Mouse (Mus musculus) forebrain, embryonic 14.5 days (tissue): Measurements from ENCODE around the gene Ergic3. TPM values are rescaled to one million over a fixed set of nuclear protein-coding genes. Genes with fewer than 3 reads are reported as not detected.
A peak's percentile ranks its signal among the peaks of the same experiment; 100 is the strongest.

ENCODE experiments used
- ATAC-seq: fragments of 200-750 bp; cut with Nextera tagmentation; 2 replicates; pipeline ENCODE4 v1.8.0; 2017; ENCODE audit warnings: mild to moderate bottlenecking, moderate library complexity
- DNase-seq: peaks from one replicate; pipeline ENCODE4 v3.0.0-alpha.2; 2015; ENCODE audit warnings: low spot score
- H3K27ac ChIP-seq: fragments of 300-500 bp; sonication (generic); 2 replicates; pipeline ENCODE4 v1.5.1; 2014; ENCODE audit warnings: low read depth, mild to moderate bottlenecking, control low read depth, low read length, moderate library complexity
- H3K27me3 ChIP-seq: fragments of 300-500 bp; sonication (generic); replicated peaks from 2 replicates; pipeline ENCODE4 v1.6.1; 2014; ENCODE audit warnings: low read length, control low read depth, mixed read lengths; ENCODE audit not compliant: control insufficient read depth, insufficient read depth
- H3K36me3 ChIP-seq: fragments of 300-500 bp; sonication (generic); 2 replicates; pipeline ENCODE4 v1.6.1; 2014; ENCODE audit warnings: low read length, control low read depth; ENCODE audit not compliant: control insufficient read depth, insufficient read depth
- H3K4me1 ChIP-seq: fragments of 300-500 bp; sonication (generic); 2 replicates; pipeline ENCODE4 v1.6.1; 2014; ENCODE audit warnings: antibody characterized with exemption, low read length, control low read depth; ENCODE audit not compliant: control insufficient read depth, insufficient read depth
- H3K4me2 ChIP-seq: fragments of 300-500 bp; sonication (generic); 2 replicates; pipeline ENCODE4 v1.6.1; 2014; ENCODE audit warnings: mild to moderate bottlenecking, control low read depth, low read length
- H3K4me3 ChIP-seq: fragments of 300-500 bp; sonication (generic); 2 replicates; pipeline ENCODE4 v1.5.1; 2014; ENCODE audit warnings: low read depth, low read length, control low read depth
- H3K9ac ChIP-seq: fragments of 300-500 bp; sonication (generic); 2 replicates; pipeline ENCODE4 v1.6.1; 2014; ENCODE audit warnings: mild to moderate bottlenecking, low read length, control low read depth, moderate library complexity
- H3K9me3 ChIP-seq: fragments of 300-500 bp; sonication (generic); replicated peaks from 2 replicates; pipeline ENCODE4 v1.6.1; 2016; ENCODE audit warnings: low read length, control low read depth, mixed read lengths; ENCODE audit not compliant: control insufficient read depth
- WGBS: fragments of 180-500 bp; shearing (Covaris S2); extraction: QIAGEN DNeasy Blood & Tissue Kit; methylation state at CpG from one replicate; pipeline ENCODE4 v1.1.7; 2014; 5-methylcytosine and 5-hydroxymethylcytosine counted together
- polyA plus RNA-seq: library from polyadenylated mRNA; unstranded; fragments of >200 nt; fragmentation: Nextera tagmentation; extraction: Ambion mirVana; gene quantifications from 2 replicates; pipeline ENCODE4 v1.2.1, GENCODE M21; 2014

The Ergic3 gene
- polyA plus RNA-seq = 391 and 444 TPM in 2 replicates

GRCm38 (mm10) chr2:156007888-156008532 is at the start of gene Ergic3, which contains the start of gene 6430550D23Rik:
Gene Ergic3 (plus strand): TSS chr2:156008045.
Gene 6430550D23Rik (minus strand): TSS chr2:156007977.
- H3K4me2 ChIP-seq = peak within 1 kb of the TSS; percentile 55
- H3K36me3 ChIP-seq = peaks cover 30% of the 10 kb centered on the region
- H3K9ac ChIP-seq = peak within 1 kb of the TSS; percentile 80
- DNase-seq (peak; percentile 98), ATAC-seq (peak; percentile 99)
- peaks cover 7% of the 10 kb centered on the region; the same call in 1 of the 2 replicates for H3K4me1 ChIP-seq
- WGBS = under 1% methylated on average over 45 of the region's 45 CpGs
- H3K9me3 ChIP-seq = no peaks in the 10 kb centered on the region
- H3K4me3 ChIP-seq = peak within 1 kb of the TSS; percentile 81
- H3K27me3 ChIP-seq = no peaks in the 10 kb centered on the region
- H3K27ac ChIP-seq = peak within 1 kb of the TSS; percentile 36; the same call in 1 of the 2 replicates

DNA sequence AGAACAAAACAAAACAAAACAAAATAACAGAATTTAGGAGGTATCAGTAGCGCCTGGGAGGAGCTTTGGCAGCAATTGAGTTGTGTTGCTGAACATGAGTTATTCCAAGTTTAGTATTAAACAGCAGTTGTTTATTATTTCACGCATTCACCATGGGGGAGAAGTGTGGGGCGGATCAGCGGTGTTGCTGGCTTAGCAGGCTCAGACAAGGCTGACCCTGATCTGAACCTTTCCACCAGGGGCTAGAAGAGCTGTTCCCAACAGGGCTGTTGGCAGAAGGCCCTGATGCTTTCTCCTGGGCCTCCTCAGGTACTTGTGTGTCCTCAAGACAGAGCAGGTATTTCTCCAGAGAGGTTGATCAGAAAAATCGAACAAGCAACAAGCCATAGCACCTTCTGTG is 47.9 kb upstream of the Ergic3 start:
- Histone ChIP-seq H3K4me3 (no peak overlapping the region), H3K27me3 (no peaks in the 10 kb centered on the region), H3K27ac (no peak overlapping the region), H3K9ac (no peak overlapping the region), H3K4me2 (no peak overlapping the region), H3K36me3 (peaks cover 30% of the 10 kb centered on the region), H3K4me1 (peaks cover 4% of the 10 kb centered on the region; the same call in 1 of the 2 replicates), H3K9me3 (no peaks in the 10 kb centered on the region)
- WGBS = 95% methylated on average over 5 of the region's 5 CpGs
- DNase-seq (no peak), ATAC-seq (no peak)

- no peak overlapping the region for H3K4me2 ChIP-seq
- no peak for DNase-seq
- H3K4me3 ChIP-seq = no peak overlapping the region
- no peaks in the 10 kb centered on the region for H3K9me3 ChIP-seq
- no peaks in the 10 kb centered on the region for H3K27me3 ChIP-seq
- WGBS = 83% methylated on average over 10 of the region's 10 CpGs
- H3K4me1 ChIP-seq = peaks cover 4% of the 10 kb centered on the region; the same call in 1 of the 2 replicates
- H3K27ac ChIP-seq = no peak overlapping the region
- no peak for ATAC-seq
- H3K9ac ChIP-seq = no peak overlapping the region
- H3K36me3 ChIP-seq = peaks cover 45% of the 10 kb centered on the region
Observed at GRCm38 (mm10) chr2:155961862-155962261, 46.0 kb upstream of the Ergic3 start.

DNA sequence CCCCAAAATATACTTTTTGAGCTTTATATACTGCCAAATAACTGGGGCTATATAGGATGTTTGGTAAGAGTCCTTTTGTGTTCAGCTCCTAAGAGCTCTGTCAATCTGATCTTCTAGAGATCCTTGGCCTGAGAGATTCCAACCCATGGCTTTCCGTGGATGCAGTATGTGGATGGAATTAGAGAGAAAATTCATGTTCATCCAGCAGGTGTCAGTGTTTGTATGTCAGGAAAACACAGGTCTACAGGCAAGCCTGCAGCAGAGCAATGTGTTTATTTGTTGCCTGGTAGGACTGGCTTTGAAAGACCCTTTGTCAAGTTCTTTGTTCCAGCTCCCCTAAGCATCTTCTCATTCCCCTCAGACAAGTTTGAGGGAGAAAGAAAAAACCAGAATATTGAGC is 44.9 kb upstream of the Ergic3 start:
- Histone ChIP-seq H3K4me1 (no peaks in the 10 kb centered on the region), H3K27ac (no peak overlapping the region), H3K4me2 (no peak overlapping the region), H3K36me3 (peaks cover 57% of the 10 kb centered on the region), H3K9ac (no peak overlapping the region), H3K9me3 (no peaks in the 10 kb centered on the region), H3K4me3 (no peak overlapping the region), H3K27me3 (no peaks in the 10 kb centered on the region)
- 50% methylated on average over 1 of the region's 1 CpGs for WGBS
- ATAC-seq (no peak), DNase-seq (peak; percentile 70)

- H3K4me1 ChIP-seq = no peaks in the 10 kb centered on the region
- H3K9ac ChIP-seq = no peak overlapping the region
- ATAC-seq (no peak), DNase-seq (no peak)
- H3K4me2 ChIP-seq = no peak overlapping the region
- whole genome bisulfite sequencing = 84% methylated on average over 6 of the region's 6 CpGs
- no peaks in the 10 kb centered on the region for H3K27me3 ChIP-seq
- no peak overlapping the region for H3K4me3 ChIP-seq
- no peaks in the 10 kb centered on the region for H3K9me3 ChIP-seq
- no peak overlapping the region for H3K27ac ChIP-seq
- H3K36me3 ChIP-seq = peaks cover 87% of the 10 kb centered on the region
Observed at GRCm38 (mm10) chr2:155973348-155973747, 34.5 kb upstream of the Ergic3 start.

DNA sequence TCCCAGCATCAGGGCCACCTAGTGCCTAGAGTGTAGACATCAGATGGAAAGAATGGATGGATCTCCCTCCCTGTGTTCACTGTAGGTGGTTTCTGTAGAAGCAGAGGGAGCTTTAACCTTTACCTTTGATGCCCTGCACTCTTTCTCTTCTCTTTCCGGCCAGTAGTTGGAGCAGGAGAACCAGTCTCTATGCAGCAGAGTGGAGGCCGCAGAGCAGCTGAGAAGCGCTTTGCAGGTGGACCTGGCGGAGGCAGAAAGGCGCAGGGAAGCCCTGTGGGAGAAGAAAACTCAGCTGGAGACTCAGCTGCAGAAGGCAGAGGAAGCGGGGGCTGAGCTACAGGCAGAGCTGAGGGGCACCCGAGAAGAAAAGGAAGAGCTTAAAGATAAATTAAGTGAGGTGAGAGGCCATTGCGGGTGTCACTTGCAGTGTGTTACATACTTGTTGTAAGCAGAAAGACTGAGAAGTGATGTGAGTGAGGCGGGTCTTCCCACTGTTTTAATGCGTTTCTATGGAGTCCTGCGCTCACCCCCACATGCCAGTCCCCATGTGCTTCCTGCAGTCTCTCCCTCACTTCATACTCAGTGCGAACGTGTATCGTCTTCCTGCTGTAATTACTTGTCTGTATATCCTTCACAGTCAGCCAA is 33.6 kb upstream of the Ergic3 start:
- peaks cover 87% of the 10 kb centered on the region for H3K36me3 ChIP-seq
- H3K4me3 ChIP-seq = no peak overlapping the region
- no peaks in the 10 kb centered on the region for H3K27me3 ChIP-seq
- H3K4me1 ChIP-seq = no peaks in the 10 kb centered on the region
- no peaks in the 10 kb centered on the region for H3K9me3 ChIP-seq
- no peak overlapping the region for H3K27ac ChIP-seq
- H3K4me2 ChIP-seq = no peak overlapping the region
- ATAC-seq (no peak), DNase-seq (no peak)
- WGBS = 86% methylated on average over 14 of the region's 14 CpGs
- H3K9ac ChIP-seq = no peak overlapping the region

DNA sequence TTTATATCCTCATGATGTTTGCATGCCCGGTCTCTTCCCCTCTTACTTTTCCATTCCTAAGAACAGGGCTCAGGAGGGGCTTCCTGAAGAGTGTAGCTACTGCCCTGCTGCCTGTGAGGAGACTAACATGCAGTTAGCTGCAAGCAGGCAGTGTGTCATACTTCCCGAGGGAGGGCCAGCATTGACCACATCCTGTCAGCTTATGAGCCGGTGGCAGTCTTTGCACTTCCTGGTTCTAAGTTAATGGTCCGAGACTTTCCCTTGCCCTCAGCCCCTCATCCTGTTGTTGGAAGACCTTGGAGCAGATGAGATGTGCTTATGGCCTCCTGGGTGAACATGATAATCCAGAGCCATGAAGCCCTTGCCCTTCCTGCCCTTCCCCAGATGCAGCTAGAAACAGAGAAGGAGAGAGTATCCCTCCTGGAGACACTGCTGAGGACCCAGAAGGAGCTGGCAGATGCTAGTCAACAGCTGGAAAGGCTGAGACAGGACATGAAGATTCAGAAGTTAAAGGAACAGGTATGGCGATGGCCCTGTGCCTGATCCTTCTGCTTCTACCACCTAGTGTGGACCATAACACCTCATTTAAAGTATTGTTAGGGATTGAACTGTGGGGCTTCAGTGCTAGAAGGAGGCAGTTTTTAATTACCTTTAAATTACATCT is 28.4 kb upstream of the Ergic3 start:
- no peaks in the 10 kb centered on the region for H3K9me3 ChIP-seq
- H3K27me3 ChIP-seq = no peaks in the 10 kb centered on the region
- no peak overlapping the region for H3K9ac ChIP-seq
- ATAC-seq = no peak
- H3K36me3 ChIP-seq = peaks cover 91% of the 10 kb centered on the region
- no peaks in the 10 kb centered on the region for H3K4me1 ChIP-seq
- DNase-seq = no peak
- no peak overlapping the region for H3K4me2 ChIP-seq
- H3K4me3 ChIP-seq = no peak overlapping the region
- 88% methylated on average over 5 of the region's 5 CpGs for WGBS
- H3K27ac ChIP-seq = no peak overlapping the region

GRCm38 (mm10) chr2:155985776-155986175 is 22.1 kb upstream of the Ergic3 start:
- WGBS = 83% methylated on average over 7 of the region's 7 CpGs

DNA sequence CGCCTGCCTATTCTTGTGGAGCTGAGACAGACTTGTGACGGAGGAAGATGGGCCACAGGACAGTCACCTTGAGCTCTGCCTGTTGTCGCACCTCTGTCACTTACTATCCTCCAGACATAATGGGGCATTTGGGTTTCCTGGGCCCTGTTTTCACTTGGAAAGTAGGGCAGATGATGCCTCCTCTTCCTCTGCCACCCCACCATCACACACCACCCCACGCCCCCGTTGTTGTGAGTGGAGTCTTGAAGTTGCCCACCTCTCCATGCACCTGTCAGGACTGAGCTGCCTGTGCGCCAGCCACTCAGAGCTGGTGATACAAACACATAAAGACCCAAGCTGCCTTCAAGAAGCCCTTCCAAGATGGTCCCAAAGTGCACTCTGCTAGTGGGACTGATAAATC is 20.7 kb upstream of the Ergic3 start:
- Histone ChIP-seq H3K27me3 (no peaks in the 10 kb centered on the region), H3K4me2 (no peak overlapping the region), H3K4me1 (no peaks in the 10 kb centered on the region), H3K36me3 (peaks cover 98% of the 10 kb centered on the region), H3K27ac (no peak overlapping the region), H3K9me3 (no peaks in the 10 kb centered on the region), H3K4me3 (no peak overlapping the region), H3K9ac (no peak overlapping the region)
- ATAC-seq (no peak), DNase-seq (no peak)
- 94% methylated on average over 6 of the region's 6 CpGs for WGBS

More at GRCm38 (mm10) chr2:155985776-155986175, 22.1 kb upstream of the Ergic3 start:
- Histone ChIP-seq H3K9ac (no peak overlapping the region), H3K4me3 (no peak overlapping the region), H3K36me3 (peaks cover 98% of the 10 kb centered on the region), H3K27me3 (no peaks in the 10 kb centered on the region), H3K27ac (no peak overlapping the region), H3K9me3 (no peaks in the 10 kb centered on the region), H3K4me1 (no peaks in the 10 kb centered on the region), H3K4me2 (no peak overlapping the region)
- no peak for ATAC-seq
- DNase-seq = no peak
